Mouse (Mus musculus) lung, adult 2 months (tissue): Measurements from ENCODE around the gene Dlg4. TPM values are rescaled to one million over a fixed set of nuclear protein-coding genes. Genes with fewer than 3 reads are reported as not detected.
A peak's percentile ranks its signal among the peaks of the same experiment; 100 is the strongest.

Experiments
- DNase-seq: peaks from one replicate; pipeline ENCODE4 v3.0.0; 2022
- H3K4me1 ChIP-seq: fragments of 200-500 bp; 2 replicates; pipeline ENCODE4 v1.6.1; 2011; ENCODE audit warnings: low read length; ENCODE audit not compliant: control insufficient read depth, insufficient read depth
- H3K4me3 ChIP-seq: fragments of 200-500 bp; replicated peaks from 2 replicates; pipeline ENCODE3; 2011; ENCODE audit warnings: low read depth, mild to moderate bottlenecking, control low read depth, low read length; ENCODE audit errors: extremely low read depth
- CTCF ChIP-seq: fragments of 200-500 bp; IDR thresholded peaks from 2 replicates; pipeline ENCODE4 v1.5.1; 2011; ENCODE audit warnings: mild to moderate bottlenecking, low read length, control low read depth; ENCODE audit not compliant: insufficient read depth
- POLR2A ChIP-seq: fragments of 200-500 bp; IDR thresholded peaks from 2 replicates; pipeline ENCODE4 v1.6.1; 2011; ENCODE audit warnings: low read depth, mild to moderate bottlenecking, control low read depth, low read length, borderline replicate concordance; ENCODE audit errors: extremely low read depth
- WGBS: fragments of 180-500 bp; shearing (Covaris S2); methylation state at CpG from one replicate; pipeline ENCODE4 v1.1.7; 2018; 5-methylcytosine and 5-hydroxymethylcytosine counted together
- polyA plus RNA-seq: library from polyadenylated mRNA; depleted of rRNA; stranded (reverse); fragments of >200 nt; gene quantifications from 2 replicates; pipeline ENCODE4 v1.2.3, GENCODE M21; 2012

The Dlg4 gene
- polyA plus RNA-seq, 1 experiment = 33.7 TPM

- H3K4me1 ChIP-seq = peaks cover 6% of the 10 kb centered on the region
- H3K4me3 ChIP-seq = peak overlapping the region; percentile 65
- WGBS = 3% methylated on average over 23 of the region's 25 CpGs
- TF ChIP-seq CTCF (no peak), POLR2A (no peak)
- DNase-seq = peak; percentile 23
Measured at GRCm38 (mm10) chr11:70018131-70018990, 1.6 kb downstream of the Dlg4 start.

DNA sequence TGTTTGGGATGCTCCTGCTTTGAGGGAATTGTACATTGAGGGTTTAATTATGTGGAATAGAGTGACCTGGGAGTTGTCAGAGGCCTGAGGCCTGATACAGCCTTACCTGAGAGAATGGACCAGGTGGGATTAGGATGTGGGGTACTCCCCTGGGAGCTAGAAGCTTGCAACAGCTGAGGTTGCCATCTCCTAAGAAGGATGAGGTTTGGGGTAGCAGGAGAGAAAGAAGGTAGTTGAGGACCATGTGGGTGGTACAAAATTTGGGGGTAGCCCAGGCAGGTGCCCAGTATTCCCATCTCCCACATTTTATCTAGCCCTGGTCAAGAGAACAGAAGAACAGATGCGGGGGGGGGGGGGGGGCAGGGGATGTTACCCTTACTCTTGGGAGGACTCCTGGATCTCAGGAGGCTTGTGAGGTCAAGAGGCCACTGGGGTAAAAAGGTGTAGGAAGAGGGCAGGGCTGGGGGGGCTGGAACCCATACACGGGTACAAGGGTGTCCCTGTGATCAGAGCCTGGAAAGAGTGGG is 2.8 kb downstream of the Dlg4 start:
- TF ChIP-seq CTCF = no peak
- no peak for TF ChIP-seq POLR2A
- peaks cover 6% of the 10 kb centered on the region for H3K4me1 ChIP-seq
- no peak for DNase-seq
- 37% methylated on average over 2 of the region's 2 CpGs for WGBS
- no peak overlapping the region for H3K4me3 ChIP-seq

DNA sequence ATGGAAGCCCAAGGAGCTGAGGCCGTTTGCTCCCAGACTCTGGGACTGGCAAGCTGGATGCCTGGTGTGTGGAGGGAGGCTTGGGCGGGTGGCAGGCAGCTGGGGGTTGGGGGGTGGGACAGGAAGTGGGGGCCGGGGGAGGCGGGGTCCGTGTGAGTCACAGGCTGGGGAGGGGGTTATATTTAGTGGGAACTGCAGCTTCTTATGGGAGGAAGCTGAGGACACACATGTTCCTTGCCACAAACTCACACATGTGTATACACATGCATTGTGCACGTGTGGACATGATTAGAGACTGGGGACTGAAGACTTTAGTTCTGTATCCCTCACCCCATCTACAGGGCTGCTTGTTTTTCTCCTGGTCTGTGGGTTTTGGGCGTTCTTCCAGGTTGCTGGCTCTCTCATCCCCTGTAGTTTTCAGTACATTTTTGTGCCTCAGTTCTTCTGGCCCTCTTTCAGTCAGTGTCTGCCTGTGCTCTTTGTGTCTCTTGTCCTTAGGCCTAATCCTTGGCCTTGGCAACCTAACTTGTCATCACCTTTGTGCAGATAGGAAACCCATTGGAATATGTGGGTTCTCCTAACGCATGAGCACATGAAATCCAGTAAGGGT is 3.4 kb downstream of the Dlg4 start:
- DNase-seq = no peak
- Histone ChIP-seq H3K4me3 (no peak overlapping the region), H3K4me1 (peaks cover 4% of the 10 kb centered on the region)
- TF ChIP-seq CTCF (no peak), POLR2A (no peak)
- WGBS = 21% methylated on average over 8 of the region's 8 CpGs

DNA sequence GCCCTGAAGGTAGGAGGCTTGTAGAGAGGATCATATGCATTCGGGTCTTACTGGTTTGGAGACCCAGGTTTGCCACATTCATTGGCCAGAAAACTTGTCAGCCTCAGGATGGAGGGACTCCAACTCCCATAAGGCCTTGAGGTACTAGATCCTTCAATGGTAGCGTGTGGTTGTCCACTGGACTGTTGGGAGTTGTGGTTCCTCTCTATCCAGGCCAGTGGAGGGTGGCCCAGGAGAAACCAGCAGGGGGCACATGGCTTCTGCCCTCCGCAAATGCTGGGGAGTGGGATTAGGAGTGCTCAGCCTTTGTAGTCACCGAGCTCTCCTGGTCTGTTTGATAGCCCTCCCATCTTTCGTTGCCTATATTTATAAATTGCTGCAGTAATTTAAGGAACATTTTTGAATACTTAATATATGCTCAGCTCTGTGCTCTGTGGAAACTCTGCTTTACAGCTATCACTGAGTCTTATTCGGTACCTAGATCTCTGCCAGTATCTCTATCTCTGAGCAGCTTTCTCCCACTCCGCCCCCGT is 4.1 kb downstream of the Dlg4 start:
- under 1% methylated on average over 8 of the region's 8 CpGs for WGBS
- H3K4me1 ChIP-seq = peaks cover 4% of the 10 kb centered on the region
- TF ChIP-seq CTCF = peak; percentile 57
- TF ChIP-seq POLR2A = no peak
- DNase-seq = peak; percentile 59
- peak overlapping the region; percentile 75 for H3K4me3 ChIP-seq

DNA sequence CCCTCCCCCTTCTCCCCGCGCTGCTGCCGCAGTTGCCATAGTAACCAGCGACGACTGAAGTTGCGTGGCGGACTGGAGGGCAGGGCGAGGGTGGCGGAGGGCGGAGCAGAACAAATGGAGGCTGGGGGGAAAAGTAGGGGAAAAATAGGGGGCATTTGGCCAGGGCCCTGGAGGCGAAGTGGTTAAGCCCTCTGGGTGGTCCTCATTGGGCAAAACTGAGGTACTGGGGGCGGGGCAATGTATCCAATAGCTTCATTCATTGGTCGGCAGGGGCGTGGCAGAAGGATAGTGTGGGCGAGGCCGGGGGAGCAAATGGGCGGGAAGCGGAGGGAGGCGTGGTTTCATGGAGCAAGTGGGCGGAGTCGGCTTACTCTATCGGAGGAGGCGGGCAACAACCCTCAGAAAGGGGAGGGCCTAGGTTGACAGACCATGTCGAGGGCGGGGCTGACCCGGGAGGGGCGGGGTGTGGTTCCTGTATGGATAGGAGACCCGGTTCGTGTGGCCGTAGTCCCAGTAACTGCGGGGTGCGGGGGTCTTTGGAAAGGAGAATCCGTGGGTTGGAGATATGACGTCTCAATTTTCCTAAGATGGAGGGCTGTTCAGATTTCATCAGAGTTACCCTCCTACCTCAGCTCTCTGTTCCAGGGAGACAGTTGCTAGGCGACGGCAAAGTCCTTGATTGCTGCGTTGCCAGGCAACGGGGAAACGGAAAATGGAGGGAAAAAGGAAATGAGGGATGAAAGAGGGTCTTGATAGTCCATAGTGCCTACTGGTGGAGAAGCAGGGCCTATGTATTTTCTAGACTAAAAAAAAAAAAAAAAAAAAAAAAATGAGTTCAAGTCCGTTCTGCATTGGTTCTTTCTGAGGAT is 4.8 kb downstream of the Dlg4 start:
- peaks cover 4% of the 10 kb centered on the region for H3K4me1 ChIP-seq
- H3K4me3 ChIP-seq = peak overlapping the region; percentile 75
- TF ChIP-seq CTCF (no peak), POLR2A (no peak)
- WGBS = 3% methylated on average over 40 of the region's 40 CpGs
- DNase-seq = peak; percentile 92

- Histone ChIP-seq H3K4me3 (peak overlapping the region; percentile 15), H3K4me1 (peaks cover under 1% of the 10 kb centered on the region; the same call in 1 of the 2 replicates)
- no peak for DNase-seq
- TF ChIP-seq CTCF = no peak
- TF ChIP-seq POLR2A = no peak
- WGBS = 16% methylated on average over 18 of the region's 29 CpGs
Measured at GRCm38 (mm10) chr11:70023481-70024150, 6.9 kb downstream of the Dlg4 start.

GRCm38 (mm10) chr11:70024151-70024514 is 7.4 kb downstream of the Dlg4 start:
- TF ChIP-seq CTCF (no peak), POLR2A (no peak)
- no peak for DNase-seq
- Histone ChIP-seq H3K4me1 (peaks cover 4% of the 10 kb centered on the region), H3K4me3 (no peak overlapping the region)
- 27% methylated on average over 6 of the region's 6 CpGs for WGBS

DNA sequence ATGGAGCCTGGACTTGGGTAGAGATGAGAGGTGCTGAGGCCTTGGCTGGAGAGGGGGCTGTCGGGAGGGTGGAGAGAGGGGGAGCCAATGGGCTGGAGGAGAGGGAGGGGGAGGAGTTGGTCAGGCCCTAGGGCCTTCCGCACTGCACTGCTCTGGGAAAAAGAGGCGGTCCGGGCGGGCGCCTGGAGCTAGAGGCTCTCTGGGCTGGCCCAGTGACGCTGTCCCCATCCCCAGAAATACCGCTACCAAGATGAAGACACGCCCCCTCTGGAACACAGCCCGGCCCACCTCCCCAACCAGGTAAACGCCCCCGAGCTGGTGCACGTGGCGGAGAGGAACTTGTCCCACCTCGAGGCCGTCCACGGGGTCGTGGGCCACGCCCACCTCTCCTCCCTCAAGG is 9.9 kb downstream of the Dlg4 start:
- DNase-seq = no peak
- no peak for TF ChIP-seq CTCF
- TF ChIP-seq POLR2A = no peak
- Histone ChIP-seq H3K4me1 (peaks cover 9% of the 10 kb centered on the region; the same call in 1 of the 2 replicates), H3K4me3 (no peak overlapping the region)
- WGBS = 23% methylated on average over 19 of the region's 19 CpGs

DNA sequence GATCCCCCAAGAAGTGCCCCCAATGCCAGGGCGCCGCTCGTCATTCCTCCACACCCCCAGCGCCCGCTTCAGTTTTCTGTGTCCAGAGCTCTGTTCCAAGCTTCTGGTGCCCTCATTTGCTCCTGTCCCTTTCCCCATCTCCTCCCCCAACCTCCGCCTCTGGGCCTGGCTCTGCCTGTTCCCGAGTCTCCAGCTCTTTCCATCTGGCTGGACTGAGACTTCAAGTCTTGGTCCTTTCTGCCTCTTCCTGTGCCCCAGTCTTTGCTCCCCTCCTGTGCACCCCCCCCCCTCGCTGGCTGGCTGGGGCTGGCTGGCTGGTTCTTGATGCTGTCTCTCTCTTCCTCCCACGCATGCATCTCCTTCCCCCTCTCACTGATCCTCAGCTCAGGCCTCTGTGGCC is 10.7 kb downstream of the Dlg4 start:
- no peak for DNase-seq
- WGBS = 56% methylated on average over 9 of the region's 9 CpGs

More for the DNA sequence above, 10.7 kb downstream of the Dlg4 start:
- TF ChIP-seq POLR2A = no peak
- no peak for TF ChIP-seq CTCF
- H3K4me1 ChIP-seq = peaks cover 9% of the 10 kb centered on the region; the same call in 1 of the 2 replicates
- H3K4me3 ChIP-seq = no peak overlapping the region
